Mouse (Mus musculus): ENCODE measurements at regions not wholly inside any gene's neighbourhood (a gene's known extent, or its start where the extent isn't known, plus 50 kb on each side); places are given as distances from the start of the nearest gene placed in this dataset.

DNA sequence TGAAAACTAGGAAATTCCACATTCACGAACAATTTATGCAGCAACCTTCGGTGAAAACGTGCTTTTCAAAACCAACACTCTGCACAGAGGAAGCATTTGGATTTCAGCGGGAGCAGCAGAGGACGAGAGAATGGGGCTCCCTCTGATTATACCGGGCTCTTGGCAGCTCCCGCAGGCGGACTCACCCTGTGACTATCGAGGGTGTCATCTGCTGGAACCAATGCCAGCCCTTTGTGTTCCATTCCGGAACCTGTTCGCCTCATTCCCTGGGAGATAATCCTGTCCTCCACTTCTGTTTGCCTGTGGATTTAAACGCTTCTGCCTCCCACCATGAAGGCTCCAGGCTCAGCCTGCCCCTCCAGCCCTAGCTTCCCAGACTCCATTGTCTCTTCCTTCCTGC lies 77.1 kb downstream of the Utp18 start:
- Histone ChIP-seq H3K36me3 (ENCODE audit: control insufficient read depth, insufficient read depth, low read length, poor library complexity, severe bottlenecking) (no peaks in the 10 kb centered on the region), H3K9ac (ENCODE audit: insufficient read depth, low read depth, low read length, poor library complexity, severe bottlenecking) (no peak overlapping the region), H3K4me1 (ENCODE audit: control insufficient read depth in 2 of 2, insufficient read depth in 2 of 2, low read length in 2 of 2, poor library complexity in 1 of 2) (no peaks in the 10 kb centered on the region), H3K4me3 (ENCODE audit: insufficient read depth in 1 of 2, low read depth in 1 of 2, low read length in 2 of 2, poor library complexity in 1 of 2, severe bottlenecking in 1 of 2) (no peak overlapping the region), H3K9me3 (ENCODE audit: control insufficient read depth, insufficient read depth, low read depth, low read length) (no peaks in the 10 kb centered on the region), H3K27ac (ENCODE audit: insufficient read depth, low read depth, low read length, poor library complexity, severe bottlenecking) (no peak overlapping the region)
- DNase-seq (ENCODE audit: low read depth, low spot score): no peak
- in situ Hi-C loops (cut with MboI; ENCODE audit: low sequenced_read_pairs in 2 of 2, unreplicated experiment in 2 of 2): loop anchor here (25.0 kb wide), 2 partner anchors 296 to 671 kb away; no protein-coding TSS in a partner anchor
- TF ChIP-seq MAFK (IDR thresholded peaks at IDR 0.05; ENCODE audit: insufficient read depth, low read depth, low read length) (no peak), ZC3H11A (IDR thresholded peaks at IDR 0.05; ENCODE audit: borderline replicate concordance, low read depth, low read length) (no peak), CHD2 (IDR thresholded peaks at IDR 0.05; ENCODE audit: low read depth, low read length) (no peak), ZNF384 (IDR thresholded peaks at IDR 0.05; ENCODE audit: low read depth, low read length) (no peak), HCFC1 (IDR thresholded peaks at IDR 0.05; ENCODE audit: borderline replicate concordance, insufficient read depth, low read length) (no peak)

DNA sequence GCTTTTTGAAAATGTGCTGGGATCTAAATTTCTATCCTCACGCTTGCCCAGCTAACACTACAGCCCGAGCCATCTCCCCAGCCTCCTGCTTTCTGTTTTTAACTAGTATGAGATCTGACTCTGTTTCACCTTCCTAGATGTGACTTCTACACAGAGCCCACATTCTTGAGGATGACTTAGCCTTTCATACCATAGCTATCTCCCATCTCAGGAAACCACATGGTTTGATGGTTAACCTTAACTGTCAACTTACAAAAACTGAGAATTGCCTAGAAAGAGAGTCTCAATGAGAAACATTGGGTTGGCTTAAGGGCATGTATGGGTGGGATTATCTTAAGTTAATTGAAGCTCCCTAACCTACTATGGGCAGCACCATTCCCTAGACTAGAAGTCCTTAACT lies 78.4 kb downstream of the Utp18 start:
- no peak overlapping the region for H3K27ac ChIP-seq (ENCODE audit: insufficient read depth, low read depth, low read length, poor library complexity, severe bottlenecking)
- in situ Hi-C loops (cut with MboI; ENCODE audit: low sequenced_read_pairs in 2 of 2, unreplicated experiment in 2 of 2): loop anchor here (25.0 kb wide), 2 partner anchors 295 to 670 kb away; no protein-coding TSS in a partner anchor
- TF ChIP-seq HCFC1 (IDR thresholded peaks at IDR 0.05; ENCODE audit: borderline replicate concordance, insufficient read depth, low read length) (no peak), ZNF384 (IDR thresholded peaks at IDR 0.05; ENCODE audit: low read depth, low read length) (no peak), ZC3H11A (IDR thresholded peaks at IDR 0.05; ENCODE audit: borderline replicate concordance, low read depth, low read length) (no peak), MAFK (IDR thresholded peaks at IDR 0.05; ENCODE audit: insufficient read depth, low read depth, low read length) (no peak)
- H3K4me3 ChIP-seq (ENCODE audit: insufficient read depth in 1 of 2, low read depth in 1 of 2, low read length in 2 of 2, poor library complexity in 1 of 2, severe bottlenecking in 1 of 2): no peak overlapping the region
- no peak for DNase-seq (ENCODE audit: low read depth, low spot score)
- no peaks in the 10 kb centered on the region for H3K36me3 ChIP-seq (ENCODE audit: control insufficient read depth, insufficient read depth, low read length, poor library complexity, severe bottlenecking)
- H3K4me1 ChIP-seq (ENCODE audit: control insufficient read depth in 2 of 2, insufficient read depth in 2 of 2, low read length in 2 of 2, poor library complexity in 1 of 2): no peaks in the 10 kb centered on the region
- no peak overlapping the region for H3K9ac ChIP-seq (ENCODE audit: insufficient read depth, low read depth, low read length, poor library complexity, severe bottlenecking)
- H3K9me3 ChIP-seq (ENCODE audit: control insufficient read depth, insufficient read depth, low read depth, low read length): no peaks in the 10 kb centered on the region

DNA sequence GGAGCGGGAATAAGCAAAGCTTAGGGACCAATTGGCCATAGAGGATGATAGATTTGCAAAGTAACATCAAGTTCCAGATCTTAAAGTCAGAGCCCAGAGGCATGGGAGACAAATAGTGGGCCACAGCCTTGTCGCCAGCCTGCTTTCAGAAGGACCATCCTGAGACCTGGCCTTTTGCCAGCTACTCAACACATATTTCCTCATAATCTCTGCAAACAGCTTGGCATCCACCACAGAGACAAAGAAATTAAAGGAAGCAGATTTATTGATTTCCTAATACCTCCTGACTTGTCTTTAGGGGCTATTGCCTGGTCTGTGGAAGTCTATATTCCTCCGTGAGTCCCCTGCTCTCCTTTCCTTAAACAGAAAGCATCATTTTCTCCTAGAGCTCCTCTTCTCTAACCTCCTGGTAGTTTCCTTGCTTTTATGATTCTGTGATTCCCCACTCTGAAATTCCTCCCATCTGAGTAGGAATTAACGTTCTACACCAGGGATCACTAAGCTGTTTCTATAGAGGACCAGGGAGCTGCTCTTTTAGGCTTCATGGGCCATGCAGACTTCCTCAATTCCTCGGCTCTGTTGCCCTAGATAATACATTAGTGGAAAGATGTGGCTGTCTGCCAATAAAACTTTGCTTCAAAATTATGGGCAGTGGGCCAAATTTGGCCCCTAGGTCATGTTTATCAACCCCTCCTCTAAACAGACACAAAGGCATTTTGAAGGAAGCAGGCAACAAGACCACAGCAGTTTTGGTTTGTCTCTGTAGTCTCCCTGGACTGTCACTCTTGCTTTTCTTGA lies 114.2 kb downstream of the Utp18 start:
- Histone ChIP-seq H3K36me3 (ENCODE audit: control insufficient read depth, insufficient read depth, low read length, poor library complexity, severe bottlenecking) (no peaks in the 10 kb centered on the region), H3K4me3 (ENCODE audit: insufficient read depth in 1 of 2, low read depth in 1 of 2, low read length in 2 of 2, poor library complexity in 1 of 2, severe bottlenecking in 1 of 2) (no peak overlapping the region), H3K4me1 (ENCODE audit: control insufficient read depth in 2 of 2, insufficient read depth in 2 of 2, low read length in 2 of 2, poor library complexity in 1 of 2) (no peaks in the 10 kb centered on the region), H3K27ac (ENCODE audit: insufficient read depth, low read depth, low read length, poor library complexity, severe bottlenecking) (no peak overlapping the region), H3K9me3 (ENCODE audit: control insufficient read depth, insufficient read depth, low read depth, low read length) (no peaks in the 10 kb centered on the region), H3K9ac (ENCODE audit: insufficient read depth, low read depth, low read length, poor library complexity, severe bottlenecking) (no peak overlapping the region)
- TF ChIP-seq ZC3H11A (IDR thresholded peaks at IDR 0.05; ENCODE audit: borderline replicate concordance, low read depth, low read length) (no peak), ZNF384 (IDR thresholded peaks at IDR 0.05; ENCODE audit: low read depth, low read length) (no peak), MAFK (IDR thresholded peaks at IDR 0.05; ENCODE audit: insufficient read depth, low read depth, low read length) (no peak), CHD2 (IDR thresholded peaks at IDR 0.05; ENCODE audit: low read depth, low read length) (no peak), HCFC1 (IDR thresholded peaks at IDR 0.05; ENCODE audit: borderline replicate concordance, insufficient read depth, low read length) (no peak)
- in situ Hi-C loops (cut with MboI; ENCODE audit: low sequenced_read_pairs in 2 of 2, unreplicated experiment in 2 of 2): no loop called here
- no peak for DNase-seq (ENCODE audit: low read depth, low spot score)

DNA sequence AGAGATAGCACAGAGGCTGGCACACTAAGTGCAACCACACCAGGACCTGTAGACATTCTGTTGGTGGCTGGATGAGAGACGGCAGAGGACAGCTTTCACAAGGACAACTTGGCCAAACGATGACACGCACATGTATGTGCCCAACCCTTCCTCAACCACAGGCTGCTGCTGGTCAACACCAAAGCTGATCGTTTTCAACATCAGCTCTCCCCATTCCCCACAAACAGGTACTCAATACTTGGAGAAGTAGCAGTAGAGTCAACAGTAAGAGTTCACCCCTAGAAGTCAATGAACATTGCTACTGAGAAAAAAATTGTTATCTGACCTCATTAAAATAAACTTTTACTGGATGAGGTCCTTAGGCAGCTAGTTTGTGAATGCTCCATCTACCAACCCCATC lies 119.6 kb downstream of the Utp18 start:
- DNase-seq (ENCODE audit: low read depth, low spot score): no peak
- Histone ChIP-seq H3K4me3 (ENCODE audit: insufficient read depth in 1 of 2, low read depth in 1 of 2, low read length in 2 of 2, poor library complexity in 1 of 2, severe bottlenecking in 1 of 2) (no peak overlapping the region), H3K27ac (ENCODE audit: insufficient read depth, low read depth, low read length, poor library complexity, severe bottlenecking) (no peak overlapping the region), H3K36me3 (ENCODE audit: control insufficient read depth, insufficient read depth, low read length, poor library complexity, severe bottlenecking) (no peaks in the 10 kb centered on the region), H3K9me3 (ENCODE audit: control insufficient read depth, insufficient read depth, low read depth, low read length) (no peaks in the 10 kb centered on the region), H3K4me1 (ENCODE audit: control insufficient read depth in 2 of 2, insufficient read depth in 2 of 2, low read length in 2 of 2, poor library complexity in 1 of 2) (peaks cover 0 to 2% of the 10 kb centered on the region in 2 experiments; a peak in 1 of 4 replicates), H3K9ac (ENCODE audit: insufficient read depth, low read depth, low read length, poor library complexity, severe bottlenecking) (no peak overlapping the region)
- no peak for TF ChIP-seq ZNF384 (IDR thresholded peaks at IDR 0.05; ENCODE audit: low read depth, low read length)
- no peak for TF ChIP-seq ZC3H11A (IDR thresholded peaks at IDR 0.05; ENCODE audit: borderline replicate concordance, low read depth, low read length)
- TF ChIP-seq CHD2 (IDR thresholded peaks at IDR 0.05; ENCODE audit: low read depth, low read length): no peak
- TF ChIP-seq HCFC1 (IDR thresholded peaks at IDR 0.05; ENCODE audit: borderline replicate concordance, insufficient read depth, low read length): no peak
- TF ChIP-seq MAFK (IDR thresholded peaks at IDR 0.05; ENCODE audit: insufficient read depth, low read depth, low read length): no peak
- in situ Hi-C loops (cut with MboI; ENCODE audit: low sequenced_read_pairs in 2 of 2, unreplicated experiment in 2 of 2): no loop called here

Measured in ES-E14 (cell line).